Mouse (Mus musculus) C2C12 (cell line): Measurements from ENCODE around the gene Grik4. TPM values are rescaled to one million over a fixed set of nuclear protein-coding genes. Genes with fewer than 3 reads are reported as not detected.

Source experiments
- H3K27me3 ChIP-seq: one replicate; pipeline ENCODE4 v1.6.1; 2011; ENCODE audit not compliant: control insufficient read depth, insufficient read depth, insufficient read length
- H3K36me3 ChIP-seq: one replicate; pipeline ENCODE4 v1.6.1; 2011; ENCODE audit not compliant: control insufficient read depth, insufficient read depth
- H3K4me3 ChIP-seq: one replicate; pipeline ENCODE4 v1.5.1; 2011; ENCODE audit warnings: mild to moderate bottlenecking, control low read depth; ENCODE audit not compliant: poor library complexity, insufficient read depth, severe bottlenecking
- H3K79me2 ChIP-seq: one replicate; pipeline ENCODE4 v1.6.1; 2011; ENCODE audit not compliant: control insufficient read depth, insufficient read depth
- H3K79me3 ChIP-seq: one replicate; pipeline ENCODE4 v1.6.1; 2011; ENCODE audit warnings: low read depth, control low read depth
- H3ac ChIP-seq: one replicate; pipeline ENCODE3; 2011; ENCODE audit warnings: low read depth; ENCODE audit not compliant: control insufficient read depth, insufficient read length
- CEBPB ChIP-seq: IDR thresholded peaks from one replicate; pipeline ENCODE4 v1.6.1; 2011; ENCODE audit warnings: low read depth, mild to moderate bottlenecking, control low read depth, moderate library complexity
- CTCF ChIP-seq: IDR thresholded peaks from one replicate; pipeline ENCODE4 v1.5.1; 2011; ENCODE audit not compliant: control insufficient read depth, insufficient read depth, insufficient read length
- FOSL1 ChIP-seq: IDR thresholded peaks from one replicate; pipeline ENCODE4 v1.8.0; 2011; ENCODE audit warnings: mild to moderate bottlenecking, low read length; ENCODE audit not compliant: poor library complexity, insufficient read depth, severe bottlenecking
- MAX ChIP-seq: IDR thresholded peaks from one replicate; pipeline ENCODE4 v1.6.1; 2011; ENCODE audit warnings: mild to moderate bottlenecking, control low read depth
- MYOD1 ChIP-seq: IDR thresholded peaks from one replicate; pipeline ENCODE4 v1.6.1; 2011; ENCODE audit warnings: low read depth; ENCODE audit not compliant: control insufficient read depth, insufficient read length
- MYOG ChIP-seq: IDR thresholded peaks from one replicate; pipeline ENCODE4 v1.6.1; 2011; ENCODE audit not compliant: control insufficient read depth, insufficient read length; ENCODE audit errors: extremely low read depth
- USF1 ChIP-seq: IDR thresholded peaks from one replicate; pipeline ENCODE4 v1.6.1; 2011; ENCODE audit warnings: low read depth, mild to moderate bottlenecking, control low read depth, moderate library complexity
- polyA plus RNA-seq: library from polyadenylated mRNA; unstranded; fragments of >200 nt; fragmentation: generic; extraction: Trizol; gene quantifications from one replicate; pipeline ENCODE4 v1.2.1, GENCODE M21; 2012; ENCODE audit warnings: missing spikeins

Grik4 gene
- polyA plus RNA-seq, 1 experiment: not detected

GRCm38 (mm10) chr9:42705848-42706247 lies 238.4 kb downstream of the Grik4 start:
- H3K79me2 ChIP-seq: no peaks in the 10 kb centered on the region
- H3K36me3 ChIP-seq: no peaks in the 10 kb centered on the region
- peaks cover 14% of the 10 kb centered on the region for H3K27me3 ChIP-seq
- H3ac ChIP-seq: no peak overlapping the region
- no peak overlapping the region for H3K4me3 ChIP-seq
- TF ChIP-seq MAX (no peak), MYOG (no peak), MYOD1 (no peak), USF1 (no peak)
- H3K79me3 ChIP-seq: no peaks in the 10 kb centered on the region

GRCm38 (mm10) chr9:42703191-42703854 lies 241.0 kb downstream of the Grik4 start:
- H3K79me2 ChIP-seq: no peaks in the 10 kb centered on the region
- no peak for TF ChIP-seq FOSL1
- TF ChIP-seq MYOG: no peak
- no peak for TF ChIP-seq CEBPB
- TF ChIP-seq USF1: no peak
- peaks cover 11% of the 10 kb centered on the region for H3K27me3 ChIP-seq
- no peak overlapping the region for H3K4me3 ChIP-seq
- no peaks in the 10 kb centered on the region for H3K36me3 ChIP-seq
- H3ac ChIP-seq: no peak overlapping the region
- no peaks in the 10 kb centered on the region for H3K79me3 ChIP-seq

GRCm38 (mm10) chr9:42702231-42703132 lies 241.8 kb downstream of the Grik4 start:
- Histone ChIP-seq H3K4me3 (no peak overlapping the region), H3K27me3 (peaks cover 11% of the 10 kb centered on the region), H3ac (no peak overlapping the region), H3K79me2 (no peaks in the 10 kb centered on the region), H3K36me3 (no peaks in the 10 kb centered on the region), H3K79me3 (no peaks in the 10 kb centered on the region)
- TF ChIP-seq USF1 (no peak), MYOG (no peak), MAX (no peak), FOSL1 (no peak), CTCF (no peak), CEBPB (no peak), MYOD1 (no peak)

- H3K36me3 ChIP-seq: no peaks in the 10 kb centered on the region
- H3K79me3 ChIP-seq: no peaks in the 10 kb centered on the region
- H3ac ChIP-seq: no peak overlapping the region
- H3K4me3 ChIP-seq: no peak overlapping the region
- TF ChIP-seq MYOD1: no peak
- TF ChIP-seq CEBPB: no peak
- TF ChIP-seq MYOG: no peak
- TF ChIP-seq MAX: no peak
- TF ChIP-seq USF1: no peak
- no peak for TF ChIP-seq CTCF
- peaks cover 11% of the 10 kb centered on the region for H3K27me3 ChIP-seq
- H3K79me2 ChIP-seq: no peaks in the 10 kb centered on the region
These were observed 242.6 kb downstream of the Grik4 start for GRCm38 (mm10) chr9:42701729-42702128.

GRCm38 (mm10) chr9:42693024-42693423 lies 251.3 kb downstream of the Grik4 start:
- Histone ChIP-seq H3ac (no peak overlapping the region), H3K79me2 (no peaks in the 10 kb centered on the region), H3K27me3 (peaks cover 18% of the 10 kb centered on the region), H3K4me3 (no peak overlapping the region), H3K36me3 (no peaks in the 10 kb centered on the region), H3K79me3 (no peaks in the 10 kb centered on the region)
- no peak for TF ChIP-seq CEBPB
- no peak for TF ChIP-seq CTCF
- TF ChIP-seq USF1: no peak
- no peak for TF ChIP-seq FOSL1
- no peak for TF ChIP-seq MYOD1
- TF ChIP-seq MAX: no peak
- TF ChIP-seq MYOG: no peak
